22 mouse cellular contexts compared by ENCODE assay signal in the genomic region with DNA sequence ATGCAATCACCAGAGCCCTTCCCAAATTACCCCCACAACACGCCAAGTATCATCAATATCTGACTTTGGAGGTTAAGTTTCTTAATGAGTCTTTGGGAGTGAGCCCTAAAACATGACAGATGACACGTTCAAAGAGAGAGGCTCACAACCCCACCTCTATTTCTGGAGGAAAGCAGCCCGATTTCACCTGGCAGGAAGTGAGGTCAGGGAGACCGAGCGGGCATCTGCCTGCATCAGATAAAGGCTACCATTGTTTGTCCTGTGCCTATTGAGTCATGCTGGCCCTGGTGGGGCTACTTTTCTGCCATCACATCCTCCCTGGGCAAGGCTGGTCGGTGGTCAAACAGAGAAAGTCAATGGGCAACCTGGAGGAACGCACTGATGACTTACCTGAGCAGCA. TPM values are rescaled to one million over a fixed set of nuclear protein-coding genes. Genes with fewer than 3 reads are reported as not detected.
DNase-seq lines count a peak whose midpoint lies in the region; ATAC-seq and TF ChIP-seq lines count a peak whose summit lies in the region.
"Had no signal": no experiment of that assay in that cellular context is flagged by ENCODE, and none has a peak within 500 bp of the region (broad histone marks: within the 10 kb centered on the region; RNA-seq: fewer than 3 reads in every experiment).

No protein-coding gene starts in this region.

- TF ChIP-seq CTCF in thymus, adult 2 months (IDR thresholded peaks at IDR 0.05; ENCODE audit: borderline replicate concordance, control insufficient read depth, extremely low read depth, insufficient read depth, low read length, poor library complexity), result no peak
- TF ChIP-seq CTCF in forebrain, postnatal 0 days (IDR thresholded peaks at IDR 0.05; ENCODE audit: low read depth), result no peak

- peak; percentile 54 for ATAC-seq in CD4-positive, CD25-positive, alpha-beta regulatory T cell, adult 4 months
- no peak for ATAC-seq in forebrain, postnatal 0 days
- no peak for ATAC-seq in midbrain, embryonic 13.5 days
- ATAC-seq: forebrain, embryonic 13.5 days; forebrain, embryonic 15.5 days had no signal

- no peak for TF ChIP-seq POLR2A in thymus, adult 2 months (IDR thresholded peaks at IDR 0.05; ENCODE audit: control insufficient read depth, extremely low read depth, insufficient read depth, low read length, poor library complexity)

- no peak overlapping the region for H3K4me3 ChIP-seq in thymus, adult 2 months (ENCODE audit: control insufficient read depth, insufficient read depth, low read length)
- H3K4me3 ChIP-seq in forebrain, postnatal 0 days (ENCODE audit: low read depth, low read length), result no peak overlapping the region
- H3K4me3 ChIP-seq in midbrain, embryonic 13.5 days (replicated peaks), result no peak overlapping the region
- H3K4me3 ChIP-seq: embryonic facial prominence, embryonic 10.5 days; embryonic facial prominence, embryonic 12.5 days; forebrain, embryonic 13.5 days; forebrain, embryonic 15.5 days had no signal

- H3K27me3 ChIP-seq in thymus, adult 2 months (ENCODE audit: control insufficient read depth, insufficient read depth, low read length), result no peaks in the 10 kb centered on the region
- no peaks in the 10 kb centered on the region for H3K27me3 ChIP-seq in forebrain, postnatal 0 days (ENCODE audit: insufficient read depth, low read length)
- H3K27me3 ChIP-seq in midbrain, embryonic 13.5 days, result no peaks in the 10 kb centered on the region
- H3K27me3 ChIP-seq: embryonic facial prominence, embryonic 12.5 days; forebrain, embryonic 13.5 days; forebrain, embryonic 15.5 days had no signal

- 42% methylated on average over 7 of the region's 7 CpGs for WGBS in thymus, adult 2 months
- WGBS in forebrain, postnatal 0 days, result 86% methylated on average over 7 of the region's 7 CpGs
- WGBS in midbrain, embryonic 13.5 days, result 93% methylated on average over 7 of the region's 7 CpGs

- no peaks in the 10 kb centered on the region for H3K36me3 ChIP-seq in thymus, adult 2 months (ENCODE audit: control insufficient read depth, insufficient read depth, low read length)
- no peaks in the 10 kb centered on the region for H3K36me3 ChIP-seq in forebrain, postnatal 0 days (ENCODE audit: insufficient read depth)
- H3K36me3 ChIP-seq in midbrain, embryonic 13.5 days, result no peaks in the 10 kb centered on the region
- H3K36me3 ChIP-seq: embryonic facial prominence, embryonic 10.5 days; embryonic facial prominence, embryonic 12.5 days; forebrain, embryonic 15.5 days had no signal

- no peak overlapping the region for H3K9ac ChIP-seq in forebrain, postnatal 0 days
- H3K9ac ChIP-seq in midbrain, embryonic 13.5 days (replicated peaks), result no peak overlapping the region
- H3K9ac ChIP-seq: embryonic facial prominence, embryonic 12.5 days; forebrain, embryonic 13.5 days; forebrain, embryonic 15.5 days had no signal

- no peak overlapping the region for H3K4me2 ChIP-seq in forebrain, postnatal 0 days (ENCODE audit: low read depth)
- H3K4me2 ChIP-seq in midbrain, embryonic 13.5 days (replicated peaks), result no peak overlapping the region
- H3K4me2 ChIP-seq: embryonic facial prominence, embryonic 12.5 days; forebrain, embryonic 13.5 days; forebrain, embryonic 15.5 days had no signal

- peak; percentile 54 for DNase-seq in thymus, postnatal 0 days (ENCODE audit: low spot score)
- DNase-seq in thymus, adult 2 months, result no peak
- DNase-seq in 416B (ENCODE audit: low read depth), result peak; percentile 74
- DNase-seq in thymus, postnatal 25 days, result peak; percentile 18
- DNase-seq in forebrain, postnatal 0 days, result no peak
- DNase-seq in cerebellum, postnatal 4 days (ENCODE audit: low spot score in 2 of 2), result no peak
- DNase-seq: adrenal gland, adult 2 months; adrenal gland, postnatal 10 days; adrenal gland, postnatal 25 days; cerebellum, adult 11 months; cerebellum, adult 18-20 months; cerebellum, adult 8-10 months; cerebellum, adult 9-11 months; cerebellum, postnatal 14 days; cerebellum, postnatal 36 days had no signal

- H3K27ac ChIP-seq in thymus, adult 2 months (ENCODE audit: control insufficient read depth, insufficient read depth, low read length), result no peak overlapping the region
- H3K27ac ChIP-seq in forebrain, postnatal 0 days (ENCODE audit: low read depth, low read length), result no peak overlapping the region
- H3K27ac ChIP-seq in midbrain, embryonic 13.5 days, result no peak overlapping the region
- H3K27ac ChIP-seq: embryonic facial prominence, embryonic 10.5 days; embryonic facial prominence, embryonic 12.5 days; forebrain, embryonic 13.5 days; forebrain, embryonic 15.5 days had no signal

- peaks cover 19% of the 10 kb centered on the region for H3K4me1 ChIP-seq in thymus, adult 2 months (replicated peaks; ENCODE audit: control insufficient read depth, insufficient read depth, low read length)
- H3K4me1 ChIP-seq in forebrain, postnatal 0 days (ENCODE audit: insufficient read depth), result no peaks in the 10 kb centered on the region
- no peaks in the 10 kb centered on the region for H3K4me1 ChIP-seq in midbrain, embryonic 13.5 days (replicated peaks)
- H3K4me1 ChIP-seq: embryonic facial prominence, embryonic 12.5 days; forebrain, embryonic 13.5 days; forebrain, embryonic 15.5 days had no signal

- H3K9me3 ChIP-seq in forebrain, postnatal 0 days (ENCODE audit: low read length), result no peaks in the 10 kb centered on the region
- H3K9me3 ChIP-seq in midbrain, embryonic 13.5 days, result no peaks in the 10 kb centered on the region
- H3K9me3 ChIP-seq: embryonic facial prominence, embryonic 10.5 days; embryonic facial prominence, embryonic 12.5 days; forebrain, embryonic 13.5 days; forebrain, embryonic 15.5 days had no signal

RNA-seq across cellular contexts. Expression of a gene that starts 7.6 kb away (rescaled TPM):
- polyA plus RNA-seq in thymus, postnatal 0 days (2015; fragmentation: Nextera tagmentation; extraction: Ambion mirVana), result 93.2 and 100 TPM in 2 replicates
- 30.3 and 41.1 TPM in 2 replicates for polyA plus RNA-seq in thymus, adult 2 months (2012; rRNA removed)
- 1 to 10 TPM; 2.5 to 5.7 TPM for polyA plus RNA-seq in CD4-positive, CD25-positive, alpha-beta regulatory T cell, adult 4 months (2017; shearing (Covaris generic))
- 97.9 and 116 TPM in 2 replicates for total RNA-seq in forebrain, postnatal 0 days (2014; rRNA removed)
- polyA plus RNA-seq in forebrain, postnatal 0 days (2015; fragmentation: Nextera tagmentation; extraction: Ambion mirVana), result 47.9 and 61.1 TPM in 2 replicates
- polyA plus RNA-seq in midbrain, embryonic 13.5 days (2015; fragmentation: Nextera tagmentation; extraction: Ambion mirVana), result 57.9 and 59.0 TPM in 2 replicates
- polyA plus RNA-seq: C2C12 had no signal

Comparison
In these comparisons a context has a peak if more than half of its experiments do, and no peak if none do; other contexts are left out.
1. DNase-seq: peak in thymus, postnatal 0 days (single experiment), 416B (single experiment) and thymus, postnatal 25 days (single experiment); none in thymus, adult 2 months (single experiment), forebrain, postnatal 0 days (single experiment) and cerebellum, postnatal 4 days (0 of 2).